Mouse (Mus musculus) urinary bladder, postnatal 25 days (tissue): ENCODE results near the gene Snx21.

Source experiments
- DNase-seq: peaks from one replicate; pipeline ENCODE4 v3.0.0; 2022; ENCODE audit warnings: low spot score

The Snx21 gene

DNA sequence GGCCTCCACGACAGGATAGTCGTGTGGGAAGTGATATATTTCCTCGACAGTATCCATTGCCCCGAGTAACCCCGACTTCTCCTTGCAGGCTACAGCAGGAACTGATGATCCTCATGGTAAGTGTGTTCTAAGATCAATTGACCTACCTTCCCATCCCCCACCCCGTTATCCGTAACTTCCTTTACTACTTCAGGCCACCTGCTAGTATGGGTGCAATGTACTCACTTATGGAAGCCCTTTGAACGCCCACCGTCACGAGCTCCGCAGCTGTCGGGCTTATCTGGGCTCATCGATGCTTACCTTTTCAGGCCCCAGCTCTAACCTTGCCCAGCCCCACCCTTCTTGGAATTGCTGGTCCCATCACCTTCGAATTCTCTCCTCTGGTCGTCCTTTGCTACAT, 15.3 kb upstream of the Snx21 start:
- DNase-seq, result no peak

DNA sequence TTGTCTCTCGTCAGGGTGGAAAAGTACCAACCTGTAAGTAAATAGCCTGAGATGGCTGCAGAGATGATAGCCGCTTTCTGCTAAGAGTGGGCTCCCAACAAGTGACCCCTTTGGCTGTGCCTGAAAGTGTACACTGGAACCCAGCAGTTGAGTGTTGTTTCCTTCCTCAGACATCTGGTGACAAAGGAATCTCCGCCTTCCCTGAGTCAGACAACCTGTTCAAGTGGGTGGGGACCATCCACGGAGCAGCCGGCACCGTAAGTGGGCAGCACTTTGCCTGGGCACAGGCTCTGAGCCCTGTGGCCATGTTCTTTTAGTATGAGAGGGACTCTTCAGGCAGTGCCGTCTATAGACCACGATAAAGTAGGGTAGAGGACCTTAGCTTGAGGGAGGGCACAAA, 14.5 kb upstream of the Snx21 start:
- no peak for DNase-seq

DNA sequence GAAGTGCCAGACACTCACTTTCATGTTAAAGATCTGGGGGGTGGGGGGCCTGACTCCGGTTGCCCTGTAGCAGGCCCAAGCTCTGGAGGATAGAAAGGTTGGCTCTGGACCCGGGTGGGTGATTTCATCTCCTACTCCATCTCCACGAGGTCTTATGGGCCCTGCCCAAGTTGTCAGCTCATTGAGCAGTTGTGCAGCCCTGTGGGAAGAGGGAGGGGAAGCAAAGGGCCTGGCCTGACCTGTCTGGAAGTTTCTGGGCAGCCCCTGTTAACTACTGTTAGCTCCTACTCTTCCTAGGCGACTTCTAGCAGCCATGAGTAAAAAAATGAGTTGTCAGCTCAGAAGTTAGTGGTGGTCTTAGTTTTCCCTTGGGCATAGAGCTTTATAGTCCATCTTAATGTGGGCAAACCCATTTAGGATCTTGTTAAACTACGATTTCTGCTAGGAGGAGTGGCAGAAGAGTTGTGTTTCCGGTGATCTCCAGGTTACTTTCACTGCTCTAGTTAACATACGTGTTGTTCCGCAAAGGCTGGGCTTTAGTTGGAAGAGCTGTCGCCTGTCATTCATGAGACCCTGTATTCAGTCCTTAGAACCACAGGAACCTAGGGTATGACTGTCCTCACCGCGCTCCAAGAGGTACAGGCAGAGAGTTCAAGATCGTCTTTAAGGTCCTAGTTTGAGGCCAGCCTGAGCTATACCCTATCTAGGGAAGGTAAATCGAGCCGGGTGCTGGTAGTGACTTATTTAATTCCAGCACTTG, 12.2 kb upstream of the Snx21 start:
- no peak for DNase-seq

DNA sequence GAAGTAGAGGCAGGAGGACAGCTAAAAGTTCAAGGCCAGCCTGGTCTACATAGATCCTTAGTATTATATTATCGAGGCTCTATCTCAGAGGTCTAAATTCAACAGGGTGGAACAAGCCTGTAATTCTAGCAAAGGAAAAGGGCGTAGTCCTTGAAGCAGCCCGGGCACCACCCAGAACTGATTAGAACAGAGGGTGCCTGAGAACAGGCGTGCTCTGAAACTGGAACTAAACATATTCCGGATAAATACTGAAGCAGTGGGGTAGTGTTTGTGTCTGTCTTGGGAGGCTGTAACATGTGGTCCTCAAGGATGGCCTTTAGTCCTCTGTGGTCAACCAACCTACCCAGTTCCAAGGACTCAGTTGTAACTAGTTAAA, 11.6 kb upstream of the Snx21 start:
- no peak for DNase-seq

DNA sequence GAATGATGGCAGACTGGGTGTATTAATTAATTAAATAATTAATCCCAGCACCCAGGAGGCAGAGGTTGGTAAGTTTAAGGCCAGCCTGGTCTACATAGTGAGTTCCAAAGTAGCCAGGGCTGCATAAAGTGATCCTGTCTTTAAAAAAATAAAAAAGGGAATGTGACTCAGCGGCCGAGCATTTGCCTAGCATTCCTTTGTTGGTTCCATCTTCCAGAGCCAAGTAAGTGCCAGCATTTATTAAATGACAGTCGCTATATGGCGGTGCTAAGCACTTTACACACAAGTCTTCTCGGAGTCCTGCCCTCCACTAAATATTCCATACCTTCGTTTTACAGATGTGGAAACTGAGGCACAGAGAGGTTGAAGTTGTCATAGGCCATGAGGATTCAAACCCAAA, 9.5 kb upstream of the Snx21 start:
- DNase-seq, result no peak

DNA sequence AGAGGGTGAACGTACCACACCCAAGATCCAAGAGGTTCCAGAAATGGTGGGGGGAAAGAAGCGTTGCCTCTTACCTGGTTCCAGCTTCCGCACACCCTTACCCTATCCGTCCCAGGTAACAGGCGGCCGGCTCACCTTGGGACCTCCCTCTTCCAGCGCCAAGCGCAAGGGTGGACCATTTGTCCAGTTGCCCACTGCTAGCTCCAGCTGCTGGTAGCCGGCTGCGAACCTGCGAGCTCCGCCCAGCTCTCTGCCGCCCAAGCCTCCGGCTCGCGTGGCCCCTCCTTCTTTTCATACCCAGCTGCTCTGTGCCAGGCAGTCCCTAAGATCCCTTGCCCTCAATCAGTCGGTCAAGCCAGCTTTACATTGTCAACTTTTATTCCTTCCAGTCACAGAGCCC, 8.8 kb upstream of the Snx21 start:
- no peak for DNase-seq

DNA sequence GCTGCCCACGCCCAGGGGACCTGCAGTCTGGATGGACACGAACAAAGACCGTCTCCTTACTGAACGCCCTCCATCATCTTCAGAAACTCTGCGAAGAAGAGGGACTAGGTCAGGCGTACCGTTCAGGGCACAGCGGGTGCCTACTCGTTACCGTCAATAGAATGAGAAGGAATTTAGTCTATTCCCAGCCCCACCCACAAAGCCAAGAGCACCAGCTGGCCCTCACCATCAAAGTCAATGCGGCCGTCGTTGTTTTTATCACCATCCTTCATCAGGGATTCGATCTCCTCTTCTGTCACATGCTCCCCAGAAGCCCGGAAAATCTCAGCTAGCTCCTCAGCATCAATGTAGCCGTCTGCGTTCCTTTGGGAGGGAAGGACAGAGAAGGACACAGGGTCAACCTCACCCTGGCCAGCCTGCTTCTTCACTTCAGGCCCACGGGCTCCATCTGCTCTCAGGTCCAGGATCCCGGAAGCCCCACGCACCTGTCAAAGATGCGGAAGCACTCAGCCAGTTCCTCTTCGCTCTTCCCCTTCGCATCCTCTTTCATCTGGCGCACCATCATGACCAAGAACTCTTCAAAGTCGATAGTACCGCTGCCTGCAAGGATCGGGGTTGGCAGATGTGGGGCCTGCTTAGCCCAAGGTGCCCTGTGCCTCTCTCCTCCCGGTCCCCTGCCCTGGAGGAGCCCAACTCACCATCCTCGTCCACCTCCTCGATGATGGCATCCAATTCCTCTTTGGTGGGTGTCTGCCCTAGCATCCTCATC, 8.2 kb upstream of the Snx21 start:
- DNase-seq, result no peak

DNA sequence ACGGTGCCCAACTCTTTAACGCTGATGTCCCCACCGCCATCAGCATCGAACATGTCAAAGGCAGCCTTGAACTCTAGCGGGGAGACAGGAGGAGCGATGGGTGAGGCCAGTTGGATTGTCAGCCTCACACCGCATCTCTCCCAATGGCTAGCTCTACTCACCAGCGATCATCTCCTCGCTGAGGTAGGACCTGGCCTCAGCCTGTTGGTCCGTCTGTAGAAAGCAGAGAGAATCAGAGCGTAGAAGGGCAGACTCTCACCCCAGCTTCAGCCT, 7.7 kb upstream of the Snx21 start:
- DNase-seq, result no peak

DNA sequence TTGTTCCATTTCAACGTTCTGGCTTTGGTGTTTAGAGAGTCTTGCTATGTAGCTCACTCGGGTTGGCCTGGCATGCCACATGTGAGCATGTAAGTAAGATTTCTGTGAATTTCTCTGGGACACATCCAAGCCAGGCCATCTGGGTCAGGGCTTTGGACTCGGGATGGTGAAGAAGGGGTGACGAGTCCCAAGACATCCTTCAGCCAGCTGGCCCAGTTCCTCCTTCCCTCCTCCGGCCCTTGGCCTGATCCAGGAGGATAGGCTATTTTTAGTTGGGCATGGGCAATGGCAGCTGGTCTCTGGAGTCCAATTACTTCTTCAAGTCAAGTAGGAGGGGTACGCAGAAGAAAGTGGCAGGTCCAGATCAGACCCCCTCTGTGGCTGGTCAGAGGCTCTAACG, 6.8 kb upstream of the Snx21 start:
- DNase-seq, result no peak

DNA sequence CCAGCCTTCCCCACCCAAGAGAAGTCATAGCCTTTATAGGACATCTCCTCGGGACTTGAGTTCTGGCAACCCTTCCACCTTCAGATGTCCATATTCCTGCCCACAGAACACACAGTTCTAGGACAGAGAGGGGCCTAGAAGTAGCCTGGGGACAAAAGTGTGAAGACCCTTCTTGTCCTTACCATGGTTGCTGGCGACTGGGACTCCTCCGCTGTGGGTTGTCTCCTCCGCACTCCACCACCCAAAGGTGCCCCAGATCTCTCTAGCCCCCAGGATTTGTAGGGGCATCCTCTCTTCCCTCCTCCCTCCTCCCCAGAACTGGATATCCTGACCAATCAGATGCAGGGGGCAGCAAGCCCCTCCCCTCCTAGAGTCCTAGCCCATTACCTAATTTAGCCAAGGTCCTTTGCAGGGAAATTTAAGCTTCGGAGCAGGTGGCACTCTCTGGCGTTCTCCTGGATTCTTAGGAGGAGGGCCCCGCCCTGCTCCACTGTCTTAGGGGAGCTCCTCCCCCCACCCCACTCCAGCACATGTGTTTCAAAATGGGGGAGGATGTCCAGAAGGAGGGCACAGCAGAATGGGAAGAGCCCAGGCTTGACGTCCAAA, 6.0 kb upstream of the Snx21 start, which contains the start of gene Tnnc2:
Gene Tnnc2 (minus strand): TSS at position 487 of the 606 bp plus-strand sequence.
- DNase-seq, result no peak

DNA sequence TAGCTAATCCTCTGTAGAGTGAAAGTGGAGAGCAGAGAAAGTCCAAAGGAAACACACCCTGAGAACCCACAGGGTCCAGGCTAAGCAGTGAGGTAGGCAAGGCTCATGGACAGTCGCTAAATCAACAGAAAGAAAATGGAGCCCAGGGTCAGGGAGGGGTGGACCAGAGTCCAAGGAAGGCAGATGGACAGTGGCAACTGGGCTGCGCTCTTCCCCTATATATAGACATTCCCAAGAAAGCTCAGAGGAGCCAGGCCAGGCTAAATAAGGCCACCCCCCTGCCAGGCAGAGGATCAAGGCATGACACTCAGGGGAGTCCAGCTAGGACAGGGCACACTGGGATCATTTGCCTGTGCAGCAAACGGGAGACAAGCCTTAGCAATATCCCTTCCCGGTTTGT, 3.7 kb upstream of the Snx21 start:
- DNase-seq, result no peak

DNA sequence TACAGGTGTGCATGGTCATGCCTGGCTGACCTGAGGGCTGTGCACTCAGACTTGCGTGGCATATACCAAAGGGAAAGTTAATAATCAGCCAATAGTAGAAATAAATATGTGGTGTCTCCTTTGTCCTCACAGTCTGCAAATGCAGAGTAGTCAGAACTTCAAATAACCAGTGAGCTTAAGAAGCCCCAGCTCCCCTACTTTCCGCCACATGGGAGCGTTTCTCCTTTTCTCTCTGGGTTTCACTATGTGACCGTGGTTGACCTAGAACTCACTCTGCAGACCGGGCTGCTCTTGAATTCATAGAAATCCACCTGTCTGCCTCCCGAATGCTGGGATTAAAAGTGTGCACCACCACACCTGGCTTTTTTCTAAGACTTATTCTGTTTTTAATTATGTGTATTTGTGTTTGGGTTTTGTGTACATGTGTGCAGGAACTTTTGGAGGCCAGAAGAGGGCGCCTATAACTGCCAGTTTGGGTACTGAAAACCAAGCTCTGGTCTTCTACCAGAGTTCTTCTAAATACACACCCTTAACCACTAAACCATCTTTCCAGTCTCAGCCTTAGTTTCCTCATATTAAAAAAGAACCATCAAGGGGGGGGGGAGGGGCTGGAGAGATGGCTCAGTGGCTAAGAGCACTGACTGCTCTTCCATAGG, 1.6 kb upstream of the Snx21 start:
- DNase-seq, result no peak

DNA sequence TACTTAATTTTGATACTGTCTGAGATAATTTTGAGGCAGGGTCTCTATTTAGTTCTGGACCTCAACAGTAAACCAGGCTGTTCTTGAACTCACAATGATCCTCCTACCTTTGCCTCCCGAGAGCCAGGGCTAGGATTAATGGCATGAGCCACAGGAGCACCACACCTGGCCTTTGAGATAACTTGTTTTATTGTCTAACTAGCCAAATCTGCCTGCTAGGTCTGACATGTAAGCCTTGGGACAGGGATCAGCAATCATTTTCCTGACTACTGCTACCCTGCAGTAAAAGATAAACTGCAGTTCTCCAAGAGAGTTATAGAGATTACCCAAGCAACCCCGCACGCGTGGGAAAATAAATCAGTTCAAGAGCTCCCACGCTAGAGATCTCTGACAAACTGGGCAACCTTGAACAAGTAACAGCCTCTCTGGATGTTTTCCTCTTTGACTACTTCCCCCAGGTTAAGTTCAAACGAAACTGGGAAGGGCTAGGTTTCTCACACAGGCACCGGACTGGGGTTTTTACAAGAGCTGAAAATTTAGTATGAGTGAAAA, 678 bp upstream of the Snx21 start:
- DNase-seq, result no peak

DNA sequence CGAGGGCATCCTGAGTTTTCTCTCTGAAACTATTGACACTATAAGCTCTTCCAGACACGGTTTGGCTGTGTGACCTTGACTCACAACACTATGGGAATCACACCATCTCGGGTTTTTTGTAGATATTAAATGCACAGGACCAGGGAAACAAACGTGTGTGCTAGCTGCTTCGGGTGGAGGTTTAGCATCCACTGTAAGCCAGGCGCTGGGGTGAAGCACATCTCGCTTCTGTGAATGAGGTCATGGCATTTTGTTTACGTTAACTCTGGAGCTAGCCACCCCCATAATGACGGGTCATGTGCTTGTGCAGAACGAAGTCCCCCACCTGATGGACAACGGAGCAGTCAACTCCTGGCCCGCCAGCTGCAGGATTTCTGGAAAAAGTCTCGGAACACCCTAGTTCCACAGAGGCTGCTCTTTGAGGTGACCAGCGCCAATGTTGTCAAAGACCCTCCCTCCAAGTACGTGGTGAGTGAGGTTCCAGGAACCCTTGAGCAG, 814 bp downstream of the Snx21 start:
- no peak for DNase-seq

DNA sequence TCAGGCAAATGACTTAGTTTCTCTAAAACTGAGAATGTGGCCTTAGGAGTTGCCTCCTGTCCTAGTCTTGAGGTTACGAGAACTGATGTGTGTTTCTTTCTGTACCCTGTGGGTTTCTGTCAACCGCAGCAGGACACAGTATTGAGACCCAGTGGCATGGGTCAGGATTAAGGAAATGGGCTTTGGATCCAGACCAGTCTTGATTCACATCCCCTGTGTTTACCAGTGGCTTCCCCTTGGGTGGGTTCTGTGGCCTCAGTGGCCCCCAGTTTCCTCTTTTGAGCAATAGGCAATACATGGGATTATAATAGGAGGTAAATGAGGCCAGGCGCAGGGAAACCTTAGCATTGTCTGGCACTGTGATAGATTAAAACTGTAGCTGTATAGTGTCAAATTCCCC, 1.4 kb downstream of the Snx21 start:
- no peak for DNase-seq

DNA sequence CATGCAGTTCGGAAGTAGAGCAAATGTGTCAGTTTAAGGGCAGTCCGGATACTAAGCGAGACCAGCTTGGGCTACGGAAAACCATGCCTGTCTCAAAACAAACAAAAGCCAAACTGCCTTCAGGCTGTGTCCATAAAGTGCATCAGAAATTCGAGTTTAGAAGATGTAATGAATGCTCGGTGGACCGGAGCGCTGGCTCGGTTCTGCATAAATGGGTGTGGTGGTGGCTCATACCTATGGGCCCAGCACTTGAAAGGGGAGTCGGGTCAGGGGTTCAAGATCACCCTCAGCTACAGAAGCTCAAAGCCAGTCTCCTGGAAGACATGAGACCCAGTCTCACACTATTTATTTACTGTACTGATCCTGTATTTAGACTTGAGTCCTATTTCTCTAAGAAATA, 2.2 kb downstream of the Snx21 start:
- DNase-seq, result no peak

DNA sequence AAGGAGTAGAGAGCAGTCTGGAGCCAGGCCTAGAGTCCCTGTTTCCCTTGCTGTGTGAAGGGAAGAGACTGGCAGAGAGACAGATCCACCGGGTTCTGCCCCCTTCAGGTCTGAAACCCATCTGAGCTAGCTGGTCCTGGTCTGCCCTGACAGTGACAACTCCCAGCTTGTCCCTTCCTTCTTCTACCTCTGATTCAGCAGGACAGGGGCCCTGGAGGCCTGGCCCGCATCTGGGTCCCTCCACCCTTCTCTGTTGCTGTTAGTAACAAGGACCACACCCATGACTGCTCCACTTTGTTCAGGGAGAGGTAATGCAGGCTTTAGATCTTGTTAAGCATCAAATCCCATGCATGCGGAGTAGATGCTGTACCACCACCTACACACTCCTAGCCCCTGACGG, 2.8 kb downstream of the Snx21 start:
- DNase-seq, result no peak

DNA sequence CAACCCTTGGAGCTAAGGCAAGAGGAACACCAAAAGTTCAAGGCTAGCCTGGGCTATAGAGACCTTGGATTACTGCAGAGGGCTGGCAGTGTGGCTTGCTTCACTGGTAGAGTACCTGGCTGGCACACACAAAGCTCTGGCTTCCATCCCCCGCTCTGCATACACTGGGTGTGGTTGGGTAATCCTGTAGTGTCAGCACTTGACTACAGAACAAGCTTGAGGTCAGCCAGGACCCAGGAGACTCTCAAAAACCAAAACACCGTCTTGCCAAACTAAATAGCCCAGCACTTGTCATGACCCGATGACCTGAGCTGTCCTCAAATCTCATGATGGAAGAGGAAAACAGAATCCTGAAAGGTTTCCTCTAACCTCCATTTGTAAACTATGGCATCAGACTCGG, 4.8 kb downstream of the Snx21 start:
- DNase-seq, result no peak

DNA sequence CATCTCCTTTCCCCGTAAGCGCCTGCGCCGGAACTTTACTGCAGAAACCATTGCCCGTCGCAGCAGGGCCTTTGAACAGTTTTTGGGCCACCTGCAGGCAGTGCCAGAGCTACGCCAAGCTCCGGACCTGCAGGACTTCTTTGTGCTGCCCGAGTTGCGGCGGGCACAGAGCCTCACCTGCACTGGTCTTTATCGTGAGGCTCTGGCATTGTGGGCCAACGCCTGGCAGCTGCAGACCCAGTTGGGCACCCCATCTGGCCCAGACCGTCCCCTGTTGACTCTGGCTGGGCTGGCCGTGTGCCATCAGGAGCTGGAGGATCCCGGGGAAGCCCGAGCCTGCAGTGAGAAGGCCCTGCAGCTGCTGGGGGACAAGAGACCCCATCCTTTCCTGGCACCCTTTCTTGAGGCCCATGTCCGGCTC, 6.2 kb downstream of the Snx21 start:
- DNase-seq, result no peak

DNA sequence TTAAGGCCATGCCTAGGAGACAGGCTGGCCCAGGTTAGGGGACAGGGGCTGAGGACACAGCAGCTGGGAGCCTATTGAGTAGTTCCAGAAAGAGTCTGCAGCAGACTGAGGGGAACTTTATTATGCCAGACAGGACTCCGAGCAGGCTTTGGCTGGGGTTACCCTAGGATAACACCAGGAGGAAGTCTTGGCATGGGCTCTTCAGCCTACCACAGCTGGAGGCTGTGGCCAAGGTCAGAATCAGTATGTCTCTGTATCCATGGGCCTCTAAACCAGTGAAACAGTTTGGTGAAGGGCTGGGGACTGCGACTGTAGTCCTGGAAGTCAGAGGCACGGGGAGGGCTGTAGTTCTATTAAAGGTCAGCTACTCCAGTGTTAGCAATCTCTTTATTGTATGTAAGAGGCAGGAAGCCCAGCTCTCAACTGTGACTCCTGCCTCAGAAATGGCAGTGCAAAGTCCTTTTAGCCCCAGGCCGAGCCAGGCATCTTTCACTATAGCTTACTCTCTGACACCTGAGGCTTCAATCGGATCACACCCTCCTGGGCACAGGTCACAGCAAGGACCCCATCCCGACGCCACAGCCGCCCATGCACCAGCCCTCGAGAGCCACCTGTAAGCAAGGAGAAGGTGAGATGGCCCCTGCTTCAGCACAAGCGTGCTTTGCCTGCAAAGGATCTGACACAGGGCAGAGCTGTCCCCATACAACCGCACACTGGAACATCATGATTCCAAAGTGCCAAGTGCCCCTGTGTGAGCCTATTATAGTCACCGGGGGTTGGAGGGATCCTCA, 7.0 kb downstream of the Snx21 start:
- DNase-seq, result no peak

DNA sequence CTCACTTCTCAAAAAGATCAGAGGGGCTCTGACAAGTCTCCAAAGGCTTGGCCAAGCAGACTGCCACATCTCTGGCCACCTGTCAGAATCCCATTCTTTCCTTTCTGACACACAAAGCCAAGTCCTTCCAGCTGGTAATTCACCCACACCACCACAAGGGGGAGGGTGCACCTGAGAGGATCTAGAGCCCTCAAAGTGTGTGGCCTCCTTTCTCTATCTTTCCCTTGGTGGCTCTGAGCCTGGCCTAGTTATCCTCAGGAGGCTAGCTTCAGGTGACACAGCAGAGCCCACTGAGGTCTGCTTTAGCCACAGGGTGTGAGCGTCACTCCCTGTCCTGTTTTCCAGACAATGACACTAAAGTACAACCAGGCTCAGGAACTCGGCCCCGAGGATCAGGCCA, 7.6 kb downstream of the Snx21 start:
- peak; percentile 44 for DNase-seq

DNA sequence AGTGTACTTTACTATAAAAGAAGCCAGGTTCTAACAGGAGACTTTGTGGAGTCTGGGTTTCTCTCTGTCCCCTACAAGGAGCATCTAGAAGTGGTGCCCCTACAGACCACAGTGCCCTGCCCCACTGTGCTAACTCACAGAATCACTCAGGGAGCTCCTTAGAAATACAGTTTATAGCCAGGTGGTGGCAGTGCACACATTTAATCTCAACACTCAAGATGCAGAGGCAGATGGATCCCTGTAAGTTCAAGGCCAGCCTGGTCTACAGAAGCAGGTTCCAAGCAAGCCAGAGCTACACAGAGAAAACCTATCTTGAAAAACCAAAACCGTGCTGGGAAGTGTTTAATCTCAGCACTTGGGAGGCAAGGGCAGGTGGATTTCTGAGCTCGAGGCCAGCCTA, 8.1 kb downstream of the Snx21 start:
- no peak for DNase-seq
